Mouse (Mus musculus): Measurements from ENCODE around the gene Dync1i1.

DNA sequence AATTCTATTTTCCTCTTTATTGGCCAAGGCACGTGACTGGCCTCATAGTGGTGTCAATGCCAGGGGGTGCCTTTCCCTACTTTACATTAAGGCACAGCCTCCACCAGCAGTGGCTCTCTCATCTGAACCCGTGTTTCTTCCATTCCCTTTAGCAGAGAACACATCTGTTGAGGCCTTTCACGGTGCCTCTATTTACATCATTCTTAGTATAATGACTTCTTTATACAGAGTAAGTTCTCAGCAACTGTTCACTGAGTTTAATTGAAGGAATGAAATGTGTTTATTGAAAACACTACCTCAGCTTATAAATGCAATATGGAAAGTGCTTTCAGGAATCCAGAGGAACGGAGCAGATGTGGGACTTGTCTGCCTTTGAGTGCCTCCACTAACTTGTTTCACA lies 235.3 kb downstream of the Dync1i1 start:
- TF ChIP-seq EP300 (IDR thresholded peaks at IDR 0.05; ENCODE audit: low read depth) (no peak), CTCF (IDR thresholded peaks at IDR 0.05; ENCODE audit: low read depth) (no peak)

Measured in heart, postnatal 0 days (tissue).